Mouse (Mus musculus): ENCODE data around the gene Emcn. TPM values are rescaled to one million over a fixed set of nuclear protein-coding genes. Genes with fewer than 3 reads are reported as not detected.
A peak's percentile ranks its signal among the peaks of the same experiment; 100 is the strongest.

The Emcn gene
- polyA plus RNA-seq, 1 experiment from 2014 or later, result 15.5 TPM

- Histone ChIP-seq H3K36me3 (no peaks in the 10 kb centered on the region), H3K9ac (no peak overlapping the region), H3K27me3 (no peaks in the 10 kb centered on the region), H3K4me2 (no peak overlapping the region), H3K9me3 (no peaks in the 10 kb centered on the region), H3K4me3 (no peak overlapping the region), H3K4me1 (replicated peaks) (no peaks in the 10 kb centered on the region), H3K27ac (no peak overlapping the region)
- no peak for ATAC-seq (ENCODE audit: low FRiP score)
- 96% methylated on average over 6 of the region's 6 CpGs for WGBS
Observed at GRCm38 (mm10) chr3:137429516-137429915, 88.6 kb downstream of the Emcn start.

DNA sequence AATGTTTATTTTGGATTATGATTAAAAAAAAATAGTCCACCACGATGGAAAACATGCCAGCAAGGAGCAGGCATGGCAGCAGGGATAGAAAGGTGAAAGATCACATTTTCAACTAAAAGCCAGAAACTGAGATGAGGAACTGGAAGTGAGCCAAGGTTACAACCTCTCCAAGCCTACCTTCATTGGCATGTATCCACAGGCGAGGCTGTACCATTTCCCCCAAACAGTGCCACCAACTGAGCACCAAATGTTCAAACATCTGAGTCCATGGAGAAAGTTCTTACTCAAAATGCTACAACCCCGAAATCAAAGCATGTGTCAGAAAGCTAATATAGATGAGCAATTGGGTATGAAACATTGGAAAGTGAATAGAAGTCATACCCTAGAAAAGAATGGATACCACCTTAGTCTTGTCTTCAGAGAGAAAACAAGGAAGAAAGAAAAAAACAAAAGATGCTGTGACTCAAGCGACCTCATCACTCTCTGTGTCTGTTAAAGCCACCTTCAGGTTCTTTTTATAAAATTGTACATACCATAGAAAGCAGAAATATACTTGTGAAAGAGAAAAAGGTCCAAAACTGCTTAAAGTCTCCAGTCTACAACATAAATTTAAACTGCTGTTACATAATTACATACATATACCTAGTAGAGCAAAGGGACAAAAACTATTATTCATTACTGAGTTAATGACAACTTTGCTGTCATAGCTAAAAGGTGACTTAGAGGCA is 124.2 kb downstream of the Emcn start:
- Histone ChIP-seq H3K9me3 (no peaks in the 10 kb centered on the region), H3K27ac (no peak overlapping the region), H3K4me2 (no peak overlapping the region), H3K4me1 (replicated peaks) (no peaks in the 10 kb centered on the region), H3K9ac (no peak overlapping the region), H3K4me3 (no peak overlapping the region), H3K27me3 (no peaks in the 10 kb centered on the region), H3K36me3 (no peaks in the 10 kb centered on the region)
- 76% methylated on average over 4 of the region's 4 CpGs for WGBS
- no peak for ATAC-seq (ENCODE audit: low FRiP score)

- WGBS, result 53% methylated on average over 4 of the region's 4 CpGs
- Histone ChIP-seq H3K4me1 (replicated peaks) (no peaks in the 10 kb centered on the region), H3K4me2 (no peak overlapping the region), H3K36me3 (no peaks in the 10 kb centered on the region), H3K9me3 (no peaks in the 10 kb centered on the region), H3K9ac (no peak overlapping the region), H3K27me3 (no peaks in the 10 kb centered on the region), H3K27ac (peak overlapping the region; percentile 40; the same call in 1 of the 2 replicates), H3K4me3 (no peak overlapping the region)
- 0 out of 2 replicates have a peak, but pooled peaks have one; percentile 24 for ATAC-seq (ENCODE audit: low FRiP score)
Observed at GRCm38 (mm10) chr3:137465953-137466352, 125.1 kb downstream of the Emcn start.

DNA sequence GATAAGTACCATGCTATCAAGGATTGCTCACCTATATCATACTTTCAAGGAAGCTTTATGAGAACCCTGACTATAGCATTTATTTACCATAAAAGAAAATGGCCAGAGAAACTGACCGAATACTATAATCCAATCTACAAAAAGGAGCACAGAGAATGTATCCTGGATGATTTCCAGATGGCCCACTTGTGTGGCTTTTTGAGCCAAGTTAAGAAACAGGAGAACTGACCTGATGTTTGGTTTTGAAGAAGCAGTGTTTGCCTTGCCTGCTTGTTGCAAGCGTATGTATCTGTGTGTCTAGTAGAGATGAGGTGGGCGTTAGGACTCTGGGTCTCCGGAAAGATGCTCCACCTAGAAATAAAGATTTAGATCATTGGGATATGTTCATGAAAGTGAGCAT is 125.9 kb downstream of the Emcn start:
- Histone ChIP-seq H3K4me3 (no peak overlapping the region), H3K36me3 (no peaks in the 10 kb centered on the region), H3K9me3 (no peaks in the 10 kb centered on the region), H3K27ac (no peak overlapping the region), H3K27me3 (no peaks in the 10 kb centered on the region), H3K9ac (no peak overlapping the region), H3K4me1 (replicated peaks) (no peaks in the 10 kb centered on the region), H3K4me2 (no peak overlapping the region)
- no peak for ATAC-seq (ENCODE audit: low FRiP score)
- WGBS, result 92% methylated on average over 4 of the region's 4 CpGs

DNA sequence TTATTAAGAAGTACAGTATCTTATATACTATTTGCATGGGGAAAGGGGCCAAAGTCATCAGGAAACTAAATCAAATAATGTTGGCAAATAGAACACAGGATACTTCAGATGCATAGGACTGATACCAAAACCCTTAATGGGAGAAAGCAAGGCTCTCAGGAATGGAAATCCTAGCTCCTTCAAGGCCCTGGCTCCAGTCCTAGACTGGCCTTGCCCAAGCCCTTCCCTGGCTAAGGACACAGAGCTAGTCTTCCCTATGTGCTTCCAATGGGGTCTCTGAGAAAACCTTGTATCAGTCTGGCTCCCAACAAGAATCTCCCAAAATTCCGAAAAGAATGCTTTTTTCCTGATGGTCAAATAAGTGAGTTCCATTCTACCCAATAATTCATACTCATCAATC is 126.5 kb downstream of the Emcn start:
- H3K4me2 ChIP-seq, result no peak overlapping the region
- 82% methylated on average over 1 of the region's 1 CpGs for WGBS
- no peaks in the 10 kb centered on the region for H3K9me3 ChIP-seq
- H3K27me3 ChIP-seq, result no peaks in the 10 kb centered on the region
- H3K9ac ChIP-seq, result no peak overlapping the region
- H3K27ac ChIP-seq, result no peak overlapping the region
- H3K36me3 ChIP-seq, result no peaks in the 10 kb centered on the region
- H3K4me3 ChIP-seq, result no peak overlapping the region
- ATAC-seq (ENCODE audit: low FRiP score), result no peak
- H3K4me1 ChIP-seq (replicated peaks), result no peaks in the 10 kb centered on the region

- Histone ChIP-seq H3K4me1 (replicated peaks) (no peaks in the 10 kb centered on the region), H3K27ac (no peak overlapping the region), H3K9ac (no peak overlapping the region), H3K27me3 (no peaks in the 10 kb centered on the region), H3K4me2 (no peak overlapping the region), H3K4me3 (no peak overlapping the region), H3K36me3 (no peaks in the 10 kb centered on the region), H3K9me3 (no peaks in the 10 kb centered on the region)
- 93% methylated on average over 1 of the region's 1 CpGs for WGBS
- ATAC-seq (ENCODE audit: low FRiP score), result no peak
Observed at GRCm38 (mm10) chr3:137472145-137472544, 131.3 kb downstream of the Emcn start.

DNA sequence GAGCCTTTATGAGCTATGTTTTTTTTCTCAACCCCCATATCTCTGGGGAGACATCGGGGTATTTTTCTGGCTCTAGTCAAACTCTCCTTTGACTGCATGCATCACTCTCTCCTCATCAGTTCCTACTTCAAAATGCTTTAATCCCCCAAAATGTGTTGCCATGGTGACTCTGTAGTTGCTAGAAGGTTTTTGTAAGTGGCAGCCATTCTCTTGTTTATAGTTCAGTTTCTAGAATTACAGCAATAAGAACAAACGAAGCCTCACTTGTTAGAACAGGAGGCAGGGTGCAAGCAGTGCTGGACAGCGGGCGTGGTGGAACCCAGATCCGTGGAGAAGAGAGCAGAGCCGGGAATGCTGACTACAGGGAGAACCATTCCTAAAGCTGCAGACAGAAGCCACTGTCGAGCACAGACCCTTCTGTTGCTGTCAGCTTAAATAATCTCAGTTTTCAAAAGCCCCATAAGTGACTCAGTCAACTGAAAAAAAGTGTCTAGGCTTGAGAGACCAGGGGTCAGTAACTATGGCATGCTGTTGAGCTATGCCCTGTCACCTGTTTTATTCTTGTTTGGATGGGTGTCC is 139.0 kb downstream of the Emcn start:
- ATAC-seq (ENCODE audit: low FRiP score), result no peak
- Histone ChIP-seq H3K4me1 (replicated peaks) (no peaks in the 10 kb centered on the region), H3K36me3 (no peaks in the 10 kb centered on the region), H3K27ac (no peak overlapping the region), H3K4me3 (no peak overlapping the region), H3K9ac (no peak overlapping the region), H3K9me3 (no peaks in the 10 kb centered on the region), H3K4me2 (no peak overlapping the region), H3K27me3 (no peaks in the 10 kb centered on the region)
- 54% methylated on average over 7 of the region's 7 CpGs for WGBS

- no peak overlapping the region for H3K4me3 ChIP-seq
- no peak overlapping the region for H3K4me2 ChIP-seq
- H3K9me3 ChIP-seq, result no peaks in the 10 kb centered on the region
- H3K9ac ChIP-seq, result no peak overlapping the region
- H3K36me3 ChIP-seq, result no peaks in the 10 kb centered on the region
- no peaks in the 10 kb centered on the region for H3K4me1 ChIP-seq (replicated peaks)
- no peak overlapping the region for H3K27ac ChIP-seq
- ATAC-seq (ENCODE audit: low FRiP score), result no peak
- H3K27me3 ChIP-seq, result no peaks in the 10 kb centered on the region
Observed at GRCm38 (mm10) chr3:137481157-137481556, 140.3 kb downstream of the Emcn start.

All from hindbrain, embryonic 13.5 days (tissue).